Mouse (Mus musculus): ENCODE data around the gene Slc7a5. TPM values are rescaled to one million over a fixed set of nuclear protein-coding genes. Genes with fewer than 3 reads are reported as not detected.

The Slc7a5 gene
- polyA plus RNA-seq, 1 experiment from 2014 or later = 28.8 TPM

GRCm38 (mm10) chr8:121930047-121930446 is 22.6 kb upstream of the Slc7a5 start:
- no peaks in the 10 kb centered on the region for H3K36me3 ChIP-seq (ENCODE audit: insufficient read depth)
- WGBS = 82% methylated on average over 4 of the region's 4 CpGs
- ATAC-seq (ENCODE audit: insufficient read depth) (no peak), DNase-seq (no peak)
- no peaks in the 10 kb centered on the region for H3K9me3 ChIP-seq (ENCODE audit: low read depth, low read length)
- H3K4me2 ChIP-seq = no peak overlapping the region
- no peak overlapping the region for H3K9ac ChIP-seq
- H3K27me3 ChIP-seq (ENCODE audit: insufficient read depth, low read length) = no peaks in the 10 kb centered on the region
- no peak overlapping the region for H3K4me3 ChIP-seq (ENCODE audit: low read depth, low read length)
- H3K4me1 ChIP-seq (ENCODE audit: insufficient read depth) = no peaks in the 10 kb centered on the region
- no peak overlapping the region for H3K27ac ChIP-seq (ENCODE audit: low read depth)
- no peak for TF ChIP-seq CTCF (IDR thresholded peaks at IDR 0.05; ENCODE audit: low read depth)

GRCm38 (mm10) chr8:121927316-121927715 is 19.8 kb upstream of the Slc7a5 start:
- Histone ChIP-seq H3K4me2 (no peak overlapping the region), H3K9me3 (ENCODE audit: low read depth, low read length) (no peaks in the 10 kb centered on the region), H3K4me3 (ENCODE audit: low read depth, low read length) (no peak overlapping the region), H3K9ac (no peak overlapping the region), H3K4me1 (ENCODE audit: insufficient read depth) (peaks cover under 1% of the 10 kb centered on the region; the same call in 1 of the 2 replicates), H3K27ac (ENCODE audit: low read depth) (no peak overlapping the region), H3K36me3 (ENCODE audit: insufficient read depth) (no peaks in the 10 kb centered on the region), H3K27me3 (ENCODE audit: insufficient read depth, low read length) (no peaks in the 10 kb centered on the region)
- TF ChIP-seq CTCF (IDR thresholded peaks at IDR 0.05; ENCODE audit: low read depth) = peak; percentile 63
- WGBS = 28% methylated on average over 8 of the region's 8 CpGs
- ATAC-seq (ENCODE audit: insufficient read depth) (0 out of 2 replicates have a peak, but pooled peaks have one; percentile 35), DNase-seq (peak; percentile 81)

- Histone ChIP-seq H3K27me3 (ENCODE audit: insufficient read depth, low read length) (no peaks in the 10 kb centered on the region), H3K36me3 (ENCODE audit: insufficient read depth) (no peaks in the 10 kb centered on the region), H3K9me3 (ENCODE audit: low read depth, low read length) (no peaks in the 10 kb centered on the region), H3K9ac (no peak overlapping the region), H3K4me3 (ENCODE audit: low read depth, low read length) (no peak overlapping the region), H3K27ac (ENCODE audit: low read depth) (no peak overlapping the region), H3K4me1 (ENCODE audit: insufficient read depth) (peaks cover 11% of the 10 kb centered on the region), H3K4me2 (no peak overlapping the region)
- 57% methylated on average over 8 of the region's 8 CpGs for WGBS
- ATAC-seq (ENCODE audit: insufficient read depth) (no peak), DNase-seq (no peak)
- no peak for TF ChIP-seq CTCF (IDR thresholded peaks at IDR 0.05; ENCODE audit: low read depth)
Measured at GRCm38 (mm10) chr8:121926266-121926665, 18.8 kb upstream of the Slc7a5 start.

GRCm38 (mm10) chr8:121925624-121926023 is 18.1 kb upstream of the Slc7a5 start:
- Histone ChIP-seq H3K9me3 (ENCODE audit: low read depth, low read length) (no peaks in the 10 kb centered on the region), H3K36me3 (ENCODE audit: insufficient read depth) (no peaks in the 10 kb centered on the region), H3K9ac (no peak overlapping the region), H3K4me3 (ENCODE audit: low read depth, low read length) (no peak overlapping the region), H3K4me1 (ENCODE audit: insufficient read depth) (peaks cover 13% of the 10 kb centered on the region), H3K27me3 (ENCODE audit: insufficient read depth, low read length) (no peaks in the 10 kb centered on the region), H3K4me2 (no peak overlapping the region), H3K27ac (ENCODE audit: low read depth) (no peak overlapping the region)
- DNase-seq = peak; percentile 94
- ATAC-seq (ENCODE audit: insufficient read depth) = 0 out of 2 replicates have a peak, but pooled peaks have one; percentile 9
- peak; percentile 97 for TF ChIP-seq CTCF (IDR thresholded peaks at IDR 0.05; ENCODE audit: low read depth)
- WGBS = 26% methylated on average over 10 of the region's 10 CpGs

- Histone ChIP-seq H3K27ac (ENCODE audit: low read depth) (no peak overlapping the region), H3K4me1 (ENCODE audit: insufficient read depth) (peaks cover 13% of the 10 kb centered on the region), H3K4me2 (no peak overlapping the region), H3K27me3 (ENCODE audit: insufficient read depth, low read length) (no peaks in the 10 kb centered on the region), H3K4me3 (ENCODE audit: low read depth, low read length) (no peak overlapping the region), H3K9me3 (ENCODE audit: low read depth, low read length) (no peaks in the 10 kb centered on the region), H3K9ac (no peak overlapping the region), H3K36me3 (ENCODE audit: insufficient read depth) (no peaks in the 10 kb centered on the region)
- ATAC-seq (ENCODE audit: insufficient read depth) (no peak), DNase-seq (no peak)
- no peak for TF ChIP-seq CTCF (IDR thresholded peaks at IDR 0.05; ENCODE audit: low read depth)
- WGBS = 75% methylated on average over 5 of the region's 5 CpGs
Measured at GRCm38 (mm10) chr8:121924681-121925080, 17.2 kb upstream of the Slc7a5 start.

GRCm38 (mm10) chr8:121922101-121922500 is 14.6 kb upstream of the Slc7a5 start:
- TF ChIP-seq CTCF (IDR thresholded peaks at IDR 0.05; ENCODE audit: low read depth) = no peak
- no peak overlapping the region for H3K4me3 ChIP-seq (ENCODE audit: low read depth, low read length)
- no peak overlapping the region for H3K9ac ChIP-seq
- peak overlapping the region; percentile 75 for H3K27ac ChIP-seq (ENCODE audit: low read depth)
- WGBS = 8% methylated on average over 8 of the region's 8 CpGs
- no peak overlapping the region for H3K4me2 ChIP-seq
- no peaks in the 10 kb centered on the region for H3K27me3 ChIP-seq (ENCODE audit: insufficient read depth, low read length)
- DNase-seq (peak; percentile 83), ATAC-seq (ENCODE audit: insufficient read depth) (peak; percentile 62; the same call in 1 of the 2 replicates)
- H3K36me3 ChIP-seq (ENCODE audit: insufficient read depth) = no peaks in the 10 kb centered on the region
- H3K4me1 ChIP-seq (ENCODE audit: insufficient read depth) = peaks cover 13% of the 10 kb centered on the region
- H3K9me3 ChIP-seq (ENCODE audit: low read depth, low read length) = no peaks in the 10 kb centered on the region

GRCm38 (mm10) chr8:121921582-121921981 is 14.1 kb upstream of the Slc7a5 start:
- ATAC-seq (ENCODE audit: insufficient read depth) (no peak), DNase-seq (peak; percentile 24)
- TF ChIP-seq CTCF (IDR thresholded peaks at IDR 0.05; ENCODE audit: low read depth) = no peak
- Histone ChIP-seq H3K4me1 (ENCODE audit: insufficient read depth) (peaks cover 13% of the 10 kb centered on the region), H3K36me3 (ENCODE audit: insufficient read depth) (no peaks in the 10 kb centered on the region), H3K4me2 (no peak overlapping the region), H3K27ac (ENCODE audit: low read depth) (peak overlapping the region; percentile 75), H3K4me3 (ENCODE audit: low read depth, low read length) (no peak overlapping the region), H3K27me3 (ENCODE audit: insufficient read depth, low read length) (no peaks in the 10 kb centered on the region), H3K9ac (no peak overlapping the region), H3K9me3 (ENCODE audit: low read depth, low read length) (no peaks in the 10 kb centered on the region)
- 43% methylated on average over 8 of the region's 8 CpGs for WGBS

GRCm38 (mm10) chr8:121919731-121920130 is 12.2 kb upstream of the Slc7a5 start:
- WGBS = 26% methylated on average over 3 of the region's 3 CpGs
- ATAC-seq (ENCODE audit: insufficient read depth) (no peak), DNase-seq (no peak)
- no peak overlapping the region for H3K4me3 ChIP-seq (ENCODE audit: low read depth, low read length)
- no peak overlapping the region for H3K4me2 ChIP-seq
- H3K27ac ChIP-seq (ENCODE audit: low read depth) = no peak overlapping the region
- no peaks in the 10 kb centered on the region for H3K27me3 ChIP-seq (ENCODE audit: insufficient read depth, low read length)
- TF ChIP-seq CTCF (IDR thresholded peaks at IDR 0.05; ENCODE audit: low read depth) = no peak
- no peaks in the 10 kb centered on the region for H3K9me3 ChIP-seq (ENCODE audit: low read depth, low read length)
- H3K4me1 ChIP-seq (ENCODE audit: insufficient read depth) = peaks cover 13% of the 10 kb centered on the region
- H3K36me3 ChIP-seq (ENCODE audit: insufficient read depth) = no peaks in the 10 kb centered on the region
- no peak overlapping the region for H3K9ac ChIP-seq
